ENCODE assay signal across 11 mouse cellular contexts in genomic region chr11:115975544-115975943, GRCm38 (mm10). TPM values are rescaled to one million over a fixed set of nuclear protein-coding genes. Genes with fewer than 3 reads are reported as not detected.
A peak's percentile ranks its signal among the peaks of the same experiment; 100 is the strongest.
DNase-seq lines count a peak whose midpoint lies in the region; ATAC-seq lines count a peak whose summit lies in the region.
"Had no signal": no experiment of that assay in that cellular context is flagged by ENCODE, and none has a peak within 500 bp of the region (broad histone marks: within the 10 kb centered on the region; RNA-seq: fewer than 3 reads in every experiment).

No protein-coding gene starts in this region.

- peaks cover 22% of the 10 kb centered on the region for H3K4me1 ChIP-seq in hindbrain, embryonic 10.5 days (replicated peaks)
- H3K4me1 ChIP-seq in hindbrain, embryonic 11.5 days (replicated peaks; ENCODE audit: control insufficient read depth, insufficient read depth, low read length), result peaks cover 6% of the 10 kb centered on the region
- peaks cover 13% of the 10 kb centered on the region for H3K4me1 ChIP-seq in stomach, embryonic 16.5 days (ENCODE audit: control insufficient read depth, insufficient read depth, low read length)

- H3K36me3 ChIP-seq in hindbrain, embryonic 10.5 days, result no peaks in the 10 kb centered on the region
- no peaks in the 10 kb centered on the region for H3K36me3 ChIP-seq in hindbrain, embryonic 11.5 days (ENCODE audit: control insufficient read depth, insufficient read depth, low read length)
- no peaks in the 10 kb centered on the region for H3K36me3 ChIP-seq in stomach, embryonic 16.5 days (ENCODE audit: control insufficient read depth, insufficient read depth, low read length)
- H3K36me3 ChIP-seq: G1E had no signal

- 32% methylated on average over 12 of the region's 12 CpGs for WGBS in hindbrain, embryonic 10.5 days
- WGBS in hindbrain, embryonic 11.5 days, result 33% methylated on average over 12 of the region's 12 CpGs
- 26% methylated on average over 12 of the region's 12 CpGs for WGBS in stomach, embryonic 16.5 days

- H3K27ac ChIP-seq in hindbrain, embryonic 10.5 days, result no peak overlapping the region
- no peak overlapping the region for H3K27ac ChIP-seq in hindbrain, embryonic 11.5 days (ENCODE audit: low read depth, low read length)
- H3K27ac ChIP-seq in stomach, embryonic 16.5 days (ENCODE audit: low read length), result peak overlapping the region; percentile 65

- H3K9ac ChIP-seq in hindbrain, embryonic 11.5 days (ENCODE audit: low read depth, low read length), result no peak overlapping the region
- H3K9ac ChIP-seq in stomach, embryonic 16.5 days (ENCODE audit: low read length), result peak overlapping the region; percentile 77

- H3K4me3 ChIP-seq in hindbrain, embryonic 10.5 days, result peak overlapping the region; percentile 52; the same call in 1 of the 2 replicates
- H3K4me3 ChIP-seq in hindbrain, embryonic 11.5 days (ENCODE audit: low read depth, low read length), result no peak overlapping the region
- peak overlapping the region; percentile 57 for H3K4me3 ChIP-seq in stomach, embryonic 16.5 days (replicated peaks; ENCODE audit: low read length)
- H3K4me3 ChIP-seq: myocyte had no signal

- DNase-seq in hindbrain, embryonic 10.5 days (ENCODE audit: low spot score), result no peak
- DNase-seq in hindbrain, embryonic 11.5 days (ENCODE audit: low spot score), result no peak
- DNase-seq in thymus, postnatal 4 days, result peak; percentile 23
- no peak for DNase-seq in thymus, postnatal 36 days
- DNase-seq in induced T-regulatory cell, adult 2 months (ENCODE audit: low read depth), result peak; percentile 13
- no peak for DNase-seq in layer of hippocampus, adult 18-20 months (ENCODE audit: low spot score in 2 of 2)
- DNase-seq in embryo, embryonic 11 days, result no peak
- DNase-seq: right cerebral cortex, postnatal 4 days had no signal

- H3K27me3 ChIP-seq in hindbrain, embryonic 10.5 days (ENCODE audit: insufficient read depth, poor library complexity, severe bottlenecking), result peaks cover 67% of the 10 kb centered on the region
- H3K27me3 ChIP-seq in hindbrain, embryonic 11.5 days (ENCODE audit: control insufficient read depth, insufficient read depth, low read length), result peaks cover 35% of the 10 kb centered on the region
- peaks cover 16% of the 10 kb centered on the region for H3K27me3 ChIP-seq in stomach, embryonic 16.5 days (ENCODE audit: control insufficient read depth, insufficient read depth, low read length)

- no peak overlapping the region for H3K4me2 ChIP-seq in hindbrain, embryonic 11.5 days (replicated peaks; ENCODE audit: low read depth, low read length)
- peak overlapping the region; percentile 71 for H3K4me2 ChIP-seq in stomach, embryonic 16.5 days (ENCODE audit: low read depth, low read length)

- no peaks in the 10 kb centered on the region for H3K9me3 ChIP-seq in hindbrain, embryonic 10.5 days
- no peaks in the 10 kb centered on the region for H3K9me3 ChIP-seq in hindbrain, embryonic 11.5 days (ENCODE audit: control insufficient read depth, low read length)
- no peaks in the 10 kb centered on the region for H3K9me3 ChIP-seq in stomach, embryonic 16.5 days (replicated peaks; ENCODE audit: control insufficient read depth, low read length)
- H3K9me3 ChIP-seq: G1E had no signal

- no peak for ATAC-seq in hindbrain, embryonic 11.5 days (ENCODE audit: low FRiP score)
- ATAC-seq in stomach, embryonic 16.5 days (ENCODE audit: insufficient read depth, low FRiP score), result no peak

RNA-seq across cellular contexts. Expression of gene Itgb4, which starts 1.0 kb away (rescaled TPM):
- 0.92 and 0.94 TPM in 2 replicates for polyA plus RNA-seq in hindbrain, embryonic 10.5 days (2016; fragmentation: Nextera tagmentation; extraction: Ambion mirVana)
- 0.36 and 0.82 TPM in 2 replicates for polyA plus RNA-seq in hindbrain, embryonic 11.5 days (2014; fragmentation: Nextera tagmentation; extraction: Ambion mirVana)
- polyA plus RNA-seq in stomach, embryonic 16.5 days (2015; fragmentation: Nextera tagmentation; extraction: Ambion mirVana), result 18.9 and 24.4 TPM in 2 replicates
- total RNA-seq in layer of hippocampus, adult 18-20 months (2021), result 1 to 10 TPM; 7.9 to 8.7 TPM

RNA-seq across cellular contexts. Expression of gene Galk1, which starts 37.0 kb away (rescaled TPM):
- 184 and 204 TPM in 2 replicates for polyA plus RNA-seq in hindbrain, embryonic 10.5 days (2016; fragmentation: Nextera tagmentation; extraction: Ambion mirVana)
- 89.0 and 96.3 TPM in 2 replicates for polyA plus RNA-seq in hindbrain, embryonic 11.5 days (2014; fragmentation: Nextera tagmentation; extraction: Ambion mirVana)
- 186 and 187 TPM in 2 replicates for polyA plus RNA-seq in stomach, embryonic 16.5 days (2015; fragmentation: Nextera tagmentation; extraction: Ambion mirVana)
- 10 to 100 TPM; 11.7 to 14.1 TPM for total RNA-seq in layer of hippocampus, adult 18-20 months (2021)

RNA-seq across cellular contexts. Expression of gene Recql5, which starts 42.3 kb away (rescaled TPM):
- 27.3 and 28.8 TPM in 2 replicates for polyA plus RNA-seq in hindbrain, embryonic 10.5 days (2016; fragmentation: Nextera tagmentation; extraction: Ambion mirVana)
- 16.0 and 19.9 TPM in 2 replicates for polyA plus RNA-seq in hindbrain, embryonic 11.5 days (2014; fragmentation: Nextera tagmentation; extraction: Ambion mirVana)
- polyA plus RNA-seq in stomach, embryonic 16.5 days (2015; fragmentation: Nextera tagmentation; extraction: Ambion mirVana), result 19.5 and 19.7 TPM in 2 replicates
- 10 to 100 TPM; 28.6 to 29.4 TPM for total RNA-seq in layer of hippocampus, adult 18-20 months (2021)

RNA-seq across cellular contexts. Expression of gene Sap30bp, which starts 42.5 kb away (rescaled TPM):
- polyA plus RNA-seq in hindbrain, embryonic 10.5 days (2016; fragmentation: Nextera tagmentation; extraction: Ambion mirVana), result 44.7 and 52.5 TPM in 2 replicates
- 55.8 and 57.1 TPM in 2 replicates for polyA plus RNA-seq in hindbrain, embryonic 11.5 days (2014; fragmentation: Nextera tagmentation; extraction: Ambion mirVana)
- polyA plus RNA-seq in stomach, embryonic 16.5 days (2015; fragmentation: Nextera tagmentation; extraction: Ambion mirVana), result 32.0 and 35.2 TPM in 2 replicates
- total RNA-seq in layer of hippocampus, adult 18-20 months (2021), result 10 to 100 TPM; 51.3 to 56.7 TPM

RNA-seq across cellular contexts. Expression of gene H3f3b, which starts 52.2 kb away (rescaled TPM):
- 1,623 and 1,834 TPM in 2 replicates for polyA plus RNA-seq in hindbrain, embryonic 10.5 days (2016; fragmentation: Nextera tagmentation; extraction: Ambion mirVana)
- polyA plus RNA-seq in hindbrain, embryonic 11.5 days (2014; fragmentation: Nextera tagmentation; extraction: Ambion mirVana), result 2,172 and 2,203 TPM in 2 replicates
- polyA plus RNA-seq in stomach, embryonic 16.5 days (2015; fragmentation: Nextera tagmentation; extraction: Ambion mirVana), result 1,496 and 1,592 TPM in 2 replicates
- total RNA-seq in layer of hippocampus, adult 18-20 months (2021), result 100 to 1,000 TPM; 267 to 281 TPM

Comparison
In these comparisons a context has a peak if more than half of its experiments do, and no peak if none do; other contexts are left out.
1. DNase-seq: peak in thymus, postnatal 4 days (single experiment) and induced T-regulatory cell, adult 2 months (single experiment); none in hindbrain, embryonic 10.5 days (single experiment), hindbrain, embryonic 11.5 days (single experiment), thymus, postnatal 36 days (0 of 2), layer of hippocampus, adult 18-20 months (0 of 2) and embryo, embryonic 11 days (single experiment).
2. RNA of gene Itgb4, which starts 1.0 kb away (polyA plus RNA-seq): 18.9 to 24.4 TPM in stomach, embryonic 16.5 days; 0.92 to 0.94 TPM in hindbrain, embryonic 10.5 days and 0.36 to 0.82 TPM in hindbrain, embryonic 11.5 days; every median in the first group is over 10 times any median in the second.